Mouse (Mus musculus) MEL (cell line): Measurements from ENCODE around the gene Tgoln1. TPM values are rescaled to one million over a fixed set of nuclear protein-coding genes. Genes with fewer than 3 reads are reported as not detected.

Experiments
- DNase-seq: peaks from one replicate; pipeline ENCODE4 v3.0.0; 2011; ENCODE audit warnings: low read depth, low spot score
- H3K27ac ChIP-seq: 2 replicates; pipeline ENCODE4 v1.5.1; 2012; ENCODE audit warnings: low read depth, mild to moderate bottlenecking, control low read depth, low read length, moderate library complexity; ENCODE audit not compliant: control insufficient read depth
- H3K27me3 ChIP-seq, 2 experiments: fragments of 150-350 bp in 1 of 2; sonication (generic) in 1 of 2; 2 replicates each; pipeline ENCODE4 v1.6.1; 2012; ENCODE audit warnings: low read length in 2 of 2, mild to moderate bottlenecking in 2 of 2, improper control_type of control experiment in 1 of 2, moderate library complexity in 1 of 2; ENCODE audit not compliant: insufficient read depth in 2 of 2, control insufficient read depth in 1 of 2
- H3K36me3 ChIP-seq, 2 experiments: 2 replicates each; pipeline ENCODE4 v1.6.1; 2012 to 2014; ENCODE audit warnings: low read length in 2 of 2, improper control_type of control experiment in 1 of 2, inconsistent platforms in 1 of 2, mild to moderate bottlenecking in 1 of 2; ENCODE audit not compliant: insufficient read depth in 2 of 2, control insufficient read depth in 1 of 2
- H3K4me1 ChIP-seq, 2 experiments: fragments of 150-350 bp in 1 of 2; sonication (generic) in 1 of 2; 2 replicates each; pipeline ENCODE4 v1.6.1; 2012; ENCODE audit warnings: low read length in 2 of 2, improper control_type of control experiment in 1 of 2, mild to moderate bottlenecking in 1 of 2; ENCODE audit not compliant: insufficient read depth in 2 of 2, control insufficient read depth in 1 of 2
- H3K4me3 ChIP-seq, 2 experiments: fragments of 150-350 bp in 1 of 2; sonication (generic) in 1 of 2; 2 replicates each; pipeline ENCODE4 v1.5.1; 2012; ENCODE audit warnings: low read depth in 2 of 2, low read length in 2 of 2, mild to moderate bottlenecking in 2 of 2, moderate library complexity in 2 of 2, control low read depth in 1 of 2, improper control_type of control experiment in 1 of 2; ENCODE audit not compliant: control insufficient read depth in 1 of 2, insufficient read depth in 1 of 2
- H3K79me2 ChIP-seq: 2 replicates; pipeline ENCODE4 v1.6.1; 2012; ENCODE audit warnings: mild to moderate bottlenecking, low read length, moderate library complexity; ENCODE audit not compliant: control insufficient read depth, poor library complexity, insufficient read depth
- H3K9ac ChIP-seq: 2 replicates; pipeline ENCODE4 v1.6.1; 2012; ENCODE audit warnings: low read depth, mild to moderate bottlenecking, control low read depth, low read length, moderate library complexity; ENCODE audit not compliant: control insufficient read depth, poor library complexity, severe bottlenecking
- H3K9me3 ChIP-seq: fragments of 150-350 bp; sonication (generic); replicated peaks from 2 replicates; pipeline ENCODE4 v1.6.1; 2012; ENCODE audit warnings: mild to moderate bottlenecking, low read length, improper control_type of control experiment, moderate library complexity; ENCODE audit not compliant: insufficient read depth
- BHLHE40 ChIP-seq: IDR thresholded peaks from 2 replicates; pipeline ENCODE4 v1.6.1; 2012; ENCODE audit warnings: low read depth, mild to moderate bottlenecking, inconsistent platforms, low read length, improper control_type of control experiment, borderline replicate concordance
- CHD1 ChIP-seq: IDR thresholded peaks from 2 replicates; pipeline ENCODE4 v1.6.1; 2012; ENCODE audit warnings: low read depth, mild to moderate bottlenecking, inconsistent platforms, low read length, improper control_type of control experiment
- CHD2 ChIP-seq: IDR thresholded peaks from 2 replicates; pipeline ENCODE4 v1.6.1; 2011; ENCODE audit warnings: low read length, improper control_type of control experiment
- ELF1 ChIP-seq: IDR thresholded peaks from 2 replicates; pipeline ENCODE4 v1.6.1; 2014; ENCODE audit warnings: low read depth, mild to moderate bottlenecking, inconsistent platforms, low read length, improper control_type of control experiment, moderate library complexity
- EP300 ChIP-seq, 2 experiments: IDR thresholded peaks; 2 replicates each; pipeline ENCODE4 v1.6.1; 2011; ENCODE audit warnings: improper control_type of control experiment in 2 of 2, low read length in 2 of 2, low read depth in 1 of 2, mild to moderate bottlenecking in 1 of 2
- ETS1 ChIP-seq: IDR thresholded peaks from 2 replicates; pipeline ENCODE4 v1.6.1; 2012; ENCODE audit warnings: low read depth, mild to moderate bottlenecking, inconsistent platforms, low read length, improper control_type of control experiment, moderate library complexity
- KAT2A ChIP-seq: conservative IDR thresholded peaks from 2 replicates; pipeline ENCODE4 v1.6.1; 2012; ENCODE audit warnings: low read depth, low read length, improper control_type of control experiment, inconsistent platforms
- MXI1 ChIP-seq: IDR thresholded peaks from 2 replicates; pipeline ENCODE4 v1.6.1; 2011; ENCODE audit warnings: mild to moderate bottlenecking, low read depth, low read length, improper control_type of control experiment
- MYB ChIP-seq: IDR thresholded peaks from 2 replicates; pipeline ENCODE4 v1.6.1; 2011; ENCODE audit warnings: mild to moderate bottlenecking, low read depth, low read length, improper control_type of control experiment
- NELFE ChIP-seq: IDR thresholded peaks from 2 replicates; pipeline ENCODE4 v1.6.1; 2011; ENCODE audit warnings: low read depth, low read length, improper control_type of control experiment
- POLR2A ChIP-seq, 2 experiments: IDR thresholded peaks; 2 replicates each; pipeline ENCODE4 v1.6.1; 2011 to 2012; ENCODE audit warnings: low read length in 2 of 2, mild to moderate bottlenecking in 2 of 2, control low read depth in 1 of 2, improper control_type of control experiment in 1 of 2, low read depth in 1 of 2, moderate library complexity in 1 of 2; ENCODE audit not compliant: control insufficient read depth in 1 of 2, insufficient read depth in 1 of 2, poor library complexity in 1 of 2
- POLR2AphosphoS2 ChIP-seq: IDR thresholded peaks from 2 replicates; pipeline ENCODE4 v1.6.1; 2011; ENCODE audit warnings: low read length, improper control_type of control experiment
- POLR2AphosphoS5 ChIP-seq: IDR thresholded peaks from 2 replicates; pipeline ENCODE4 v1.6.1; 2012; ENCODE audit warnings: low read depth, borderline replicate concordance, mild to moderate bottlenecking, inconsistent platforms, low read length, moderate library complexity, mixed read lengths
- SIN3A ChIP-seq: IDR thresholded peaks from 2 replicates; pipeline ENCODE4 v1.6.1; 2012; ENCODE audit warnings: low read length, improper control_type of control experiment, inconsistent platforms
- SMC3 ChIP-seq: IDR thresholded peaks from 2 replicates; pipeline ENCODE4 v1.6.1; 2011; ENCODE audit warnings: low read depth, low read length, improper control_type of control experiment
- TCF12 ChIP-seq: IDR thresholded peaks from 2 replicates; pipeline ENCODE4 v1.6.1; 2014; ENCODE audit warnings: low read depth, mild to moderate bottlenecking, inconsistent platforms, low read length, improper control_type of control experiment, moderate library complexity
- UBTF ChIP-seq: IDR thresholded peaks from 2 replicates; pipeline ENCODE4 v1.6.1; 2012; ENCODE audit warnings: low read depth, mild to moderate bottlenecking, inconsistent platforms, low read length, improper control_type of control experiment, moderate library complexity, borderline replicate concordance; ENCODE audit not compliant: insufficient read depth
- USF1 ChIP-seq: IDR thresholded peaks from 2 replicates; pipeline ENCODE4 v1.6.1; 2014; ENCODE audit warnings: low read depth, mild to moderate bottlenecking, inconsistent platforms, low read length, improper control_type of control experiment, moderate library complexity
- ZC3H11A ChIP-seq: IDR thresholded peaks from 2 replicates; pipeline ENCODE4 v1.6.1; 2012; ENCODE audit warnings: low read depth, mild to moderate bottlenecking, inconsistent platforms, low read length, improper control_type of control experiment
- ZMIZ1 ChIP-seq: IDR thresholded peaks from 2 replicates; pipeline ENCODE4 v1.6.1; 2012; ENCODE audit warnings: low read depth, mild to moderate bottlenecking, inconsistent platforms, low read length, improper control_type of control experiment, moderate library complexity
- polyA plus RNA-seq, 2 experiments: library from polyadenylated mRNA; stranded (reverse) in 1 of 2; unstranded in 1 of 2; fragments of >175 nt in 1 of 2; fragments of >200 nt in 1 of 2; gene quantifications; 2 replicates each; pipeline versions ENCODE4 v1.2.1 to v1.2.4; 2012; ENCODE audit warnings: low replicate concordance in 2 of 2, low read depth in 1 of 2; ENCODE audit not compliant: insufficient read length in 2 of 2, insufficient read depth in 1 of 2, missing spikeins in 1 of 2
- total RNA-seq: library from RNA; depleted of rRNA; stranded (reverse); fragments of 300-350 nt; gene quantifications from 2 replicates; pipeline ENCODE4 v1.2.3, GENCODE M21; 2012

The Tgoln1 gene
- total and polyA plus RNA-seq, 3 experiments = 20.6 to 106 (median 23.9) TPM

DNA sequence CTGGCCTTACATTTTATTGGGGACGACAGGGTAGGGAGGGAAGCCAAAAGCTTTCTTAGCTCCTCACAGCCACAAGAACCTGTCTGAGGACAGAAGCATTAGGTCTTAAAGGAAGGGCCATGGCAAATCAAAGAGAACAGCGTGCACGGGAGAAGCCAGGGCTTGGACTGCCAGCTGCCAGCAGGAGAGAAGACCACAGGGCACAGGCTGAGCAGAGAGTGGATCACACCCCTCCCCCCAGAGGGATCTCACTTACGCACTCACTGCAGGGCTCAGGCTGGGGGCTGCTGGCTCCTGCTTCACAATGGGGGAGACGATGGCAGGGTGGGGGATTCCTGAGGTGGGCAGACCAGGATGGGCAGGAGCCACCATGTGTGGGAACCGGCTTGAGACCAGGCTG lies 14.9 kb upstream of the Tgoln1 start:
- Histone ChIP-seq H3K4me3 (no peak overlapping the region), H3K9me3 (no peaks in the 10 kb centered on the region), H3K4me1 (peaks cover 0 to 5% of the 10 kb centered on the region in 2 experiments; a peak in 1 of 4 replicates), H3K36me3 (no peaks in the 10 kb centered on the region), H3K27ac (no peak overlapping the region), H3K9ac (no peak overlapping the region), H3K27me3 (peaks cover 6 to 13% of the 10 kb centered on the region in 2 experiments), H3K79me2 (no peaks in the 10 kb centered on the region)
- no peak for DNase-seq
- TF ChIP-seq MXI1 (no peak), POLR2AphosphoS2 (no peak), CHD2 (no peak), KAT2A (no peak), UBTF (no peak), USF1 (no peak), ZMIZ1 (no peak), POLR2AphosphoS5 (no peak), ZC3H11A (no peak), SMC3 (no peak), CHD1 (no peak)

DNA sequence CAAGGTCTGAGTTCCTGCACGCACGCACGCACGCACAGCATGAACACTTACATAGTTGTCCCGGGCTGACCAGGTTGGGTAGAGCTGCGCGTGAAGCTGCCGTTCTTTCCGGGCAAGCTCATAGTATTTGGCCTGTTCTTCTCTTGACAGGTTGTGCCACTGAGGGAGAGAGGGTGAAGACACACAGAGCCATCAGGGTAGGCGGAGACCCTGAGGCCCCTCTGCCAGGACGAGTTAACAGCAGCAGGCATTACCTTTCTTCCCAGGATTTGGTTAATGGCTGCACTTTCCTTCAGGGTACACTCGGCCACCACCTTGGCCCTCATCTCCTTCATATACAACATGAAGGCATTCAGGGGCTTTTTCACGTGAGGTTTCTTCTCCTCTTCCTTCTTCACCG lies 14.2 kb upstream of the Tgoln1 start:
- TF ChIP-seq ETS1 (no peak), POLR2A (IDR thresholded peaks at IDR 0.05; ENCODE audit: control insufficient read depth in 1 of 2, insufficient read depth in 1 of 2, low read depth in 1 of 2, low read length in 2 of 2, poor library complexity in 1 of 2) (no peak), ELF1 (no peak), SIN3A (no peak), BHLHE40 (no peak), EP300 (IDR thresholded peaks at IDR 0.05; ENCODE audit: low read depth in 1 of 2, low read length in 2 of 2) (no peak), NELFE (no peak), TCF12 (no peak), MYB (no peak), POLR2AphosphoS2 (no peak)
- H3K4me1 ChIP-seq = no peaks in the 10 kb centered on the region
- no peak overlapping the region for H3K9ac ChIP-seq
- H3K9me3 ChIP-seq = no peaks in the 10 kb centered on the region
- no peak overlapping the region for H3K27ac ChIP-seq
- no peak overlapping the region for H3K4me3 ChIP-seq
- no peaks in the 10 kb centered on the region for H3K36me3 ChIP-seq
- peaks cover 6 to 15% of the 10 kb centered on the region in 2 experiments for H3K27me3 ChIP-seq
- H3K79me2 ChIP-seq = no peaks in the 10 kb centered on the region
- DNase-seq = no peak
